Mouse (Mus musculus): Measurements from ENCODE around the gene Mov10l1. TPM values are rescaled to one million over a fixed set of nuclear protein-coding genes. Genes with fewer than 3 reads are reported as not detected.

Mov10l1 gene
- polyA plus RNA-seq, 1 experiment from 2014 or later: 0.39 TPM

DNA sequence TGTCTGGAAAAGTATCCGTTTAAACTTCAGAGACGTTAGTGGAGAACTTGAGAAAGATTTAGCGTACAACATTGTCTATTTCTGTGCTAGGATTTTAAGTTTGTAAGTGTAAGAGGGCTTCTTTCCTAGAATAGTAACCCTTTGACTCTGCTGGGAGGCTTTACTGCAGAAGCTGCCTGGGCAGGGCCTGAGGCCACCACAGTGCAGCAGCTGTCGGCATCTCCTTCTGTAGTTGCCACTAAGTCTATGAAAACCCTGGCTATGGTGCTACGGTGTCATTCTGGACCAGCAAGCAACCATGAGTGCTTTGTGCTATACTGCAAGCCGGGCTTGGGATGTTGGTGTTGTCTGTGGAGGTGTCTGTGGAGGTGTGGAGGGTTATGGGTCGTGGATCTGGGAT lies 37.8 kb downstream of the Mov10l1 start:
- ATAC-seq (replicated peaks; ENCODE audit: insufficient number of reproducible peaks, low FRiP score, low TSS enrichment, low read depth): no peak
- WGBS: 82% methylated on average over 7 of the region's 7 CpGs
- no peak overlapping the region for H3K9ac ChIP-seq (replicated peaks; ENCODE audit: low read length)

DNA sequence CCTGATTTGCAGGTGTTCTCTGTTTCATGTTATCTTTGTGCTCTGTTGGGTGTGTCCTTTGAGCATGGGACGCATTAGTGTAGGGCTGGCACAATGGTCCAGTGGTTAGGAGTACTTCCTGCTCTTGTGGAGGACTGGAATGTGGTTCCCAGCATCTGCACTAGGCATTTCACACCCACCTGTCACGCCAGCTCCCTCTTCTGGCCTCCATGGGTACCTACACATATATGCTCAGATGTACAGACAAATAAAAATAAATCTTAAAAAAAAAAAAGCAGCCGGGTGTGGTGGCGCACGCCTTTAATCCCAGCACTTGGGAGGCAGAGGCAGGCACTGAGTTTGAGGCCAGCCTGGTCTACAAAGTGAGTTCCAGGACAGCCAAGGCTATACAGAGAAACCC lies 61.7 kb downstream of the Mov10l1 start:
- Histone ChIP-seq H3K9ac (replicated peaks; ENCODE audit: low read length) (no peak overlapping the region), H3K4me2 (ENCODE audit: low read depth, low read length) (no peak overlapping the region), H3K4me3 (ENCODE audit: low read depth, low read length) (no peak overlapping the region), H3K36me3 (replicated peaks; ENCODE audit: control insufficient read depth, insufficient read depth, low read depth, low read length) (no peaks in the 10 kb centered on the region), H3K27me3 (ENCODE audit: control insufficient read depth, insufficient read depth, low read length) (no peaks in the 10 kb centered on the region), H3K4me1 (ENCODE audit: control insufficient read depth, insufficient read depth, low read length) (no peaks in the 10 kb centered on the region), H3K27ac (replicated peaks; ENCODE audit: low read depth, low read length) (no peak overlapping the region), H3K9me3 (replicated peaks; ENCODE audit: control insufficient read depth, low read length) (no peaks in the 10 kb centered on the region)
- no peak for DNase-seq (ENCODE audit: low spot score)
- 79% methylated on average over 5 of the region's 5 CpGs for WGBS
- no peak for ATAC-seq (replicated peaks; ENCODE audit: insufficient number of reproducible peaks, low FRiP score, low TSS enrichment, low read depth)

More for the DNA sequence above, 37.8 kb downstream of the Mov10l1 start:
- DNase-seq (ENCODE audit: low spot score): no peak
- no peaks in the 10 kb centered on the region for H3K4me1 ChIP-seq (ENCODE audit: control insufficient read depth, insufficient read depth, low read length)
- H3K36me3 ChIP-seq (replicated peaks; ENCODE audit: control insufficient read depth, insufficient read depth, low read depth, low read length): no peaks in the 10 kb centered on the region
- no peaks in the 10 kb centered on the region for H3K27me3 ChIP-seq (ENCODE audit: control insufficient read depth, insufficient read depth, low read length)
- H3K27ac ChIP-seq (replicated peaks; ENCODE audit: low read depth, low read length): no peak overlapping the region
- no peaks in the 10 kb centered on the region for H3K9me3 ChIP-seq (replicated peaks; ENCODE audit: control insufficient read depth, low read length)
- H3K4me2 ChIP-seq (ENCODE audit: low read depth, low read length): no peak overlapping the region
- H3K4me3 ChIP-seq (ENCODE audit: low read depth, low read length): no peak overlapping the region

DNA sequence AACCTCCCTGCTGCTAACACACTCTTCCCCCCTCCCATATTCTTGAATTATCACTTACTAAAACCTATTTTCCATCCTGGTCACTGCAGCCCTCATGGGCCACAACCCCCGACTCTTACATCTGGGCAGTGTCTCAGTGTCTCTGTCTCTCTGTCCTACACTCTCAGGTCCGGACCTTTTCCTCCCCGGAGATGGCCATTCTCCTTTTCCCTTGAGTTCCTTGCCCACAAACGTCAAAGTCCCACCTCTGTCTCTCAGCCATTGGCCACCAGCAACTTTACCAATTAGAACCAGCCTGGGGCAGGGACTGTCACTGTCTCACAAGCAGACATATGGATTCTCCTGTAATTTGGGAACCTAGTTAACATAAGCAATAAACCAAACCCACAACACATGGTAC lies 63.6 kb downstream of the Mov10l1 start:
- ATAC-seq (replicated peaks; ENCODE audit: insufficient number of reproducible peaks, low FRiP score, low TSS enrichment, low read depth) (no peak), DNase-seq (ENCODE audit: low spot score) (no peak)
- Histone ChIP-seq H3K27me3 (ENCODE audit: control insufficient read depth, insufficient read depth, low read length) (no peaks in the 10 kb centered on the region), H3K36me3 (replicated peaks; ENCODE audit: control insufficient read depth, insufficient read depth, low read depth, low read length) (no peaks in the 10 kb centered on the region), H3K4me3 (ENCODE audit: low read depth, low read length) (no peak overlapping the region), H3K9ac (replicated peaks; ENCODE audit: low read length) (no peak overlapping the region), H3K27ac (replicated peaks; ENCODE audit: low read depth, low read length) (no peak overlapping the region), H3K9me3 (replicated peaks; ENCODE audit: control insufficient read depth, low read length) (no peaks in the 10 kb centered on the region), H3K4me2 (ENCODE audit: low read depth, low read length) (no peak overlapping the region), H3K4me1 (ENCODE audit: control insufficient read depth, insufficient read depth, low read length) (no peaks in the 10 kb centered on the region)
- 71% methylated on average over 4 of the region's 4 CpGs for WGBS

DNA sequence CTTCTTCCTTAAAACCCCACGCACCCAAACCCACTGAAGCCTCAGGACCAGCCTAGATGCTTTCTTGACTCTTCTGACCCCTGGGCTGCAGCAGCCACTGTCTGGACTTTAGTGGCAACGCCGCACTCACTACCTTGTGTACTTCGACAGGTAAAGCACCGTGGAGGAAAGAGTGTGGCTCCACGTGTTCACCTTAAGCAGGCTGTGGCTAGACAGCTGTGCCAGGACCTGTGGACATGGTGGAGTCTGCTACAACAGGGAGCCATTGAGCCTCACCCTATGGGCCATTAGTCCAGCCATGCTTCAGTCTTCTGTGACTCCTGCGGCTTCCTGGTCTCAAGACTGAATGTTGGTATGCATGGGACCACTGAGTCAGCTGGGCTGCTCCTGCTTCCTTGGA lies 72.0 kb downstream of the Mov10l1 start:
- Histone ChIP-seq H3K9me3 (replicated peaks; ENCODE audit: control insufficient read depth, low read length) (no peaks in the 10 kb centered on the region), H3K4me3 (ENCODE audit: low read depth, low read length) (no peak overlapping the region), H3K4me1 (ENCODE audit: control insufficient read depth, insufficient read depth, low read length) (no peaks in the 10 kb centered on the region), H3K27ac (replicated peaks; ENCODE audit: low read depth, low read length) (no peak overlapping the region), H3K27me3 (ENCODE audit: control insufficient read depth, insufficient read depth, low read length) (peaks cover 4% of the 10 kb centered on the region), H3K4me2 (ENCODE audit: low read depth, low read length) (no peak overlapping the region), H3K9ac (replicated peaks; ENCODE audit: low read length) (no peak overlapping the region), H3K36me3 (replicated peaks; ENCODE audit: control insufficient read depth, insufficient read depth, low read depth, low read length) (no peaks in the 10 kb centered on the region)
- ATAC-seq (replicated peaks; ENCODE audit: insufficient number of reproducible peaks, low FRiP score, low TSS enrichment, low read depth): no peak
- 94% methylated on average over 7 of the region's 7 CpGs for WGBS
- DNase-seq (ENCODE audit: low spot score): no peak

DNA sequence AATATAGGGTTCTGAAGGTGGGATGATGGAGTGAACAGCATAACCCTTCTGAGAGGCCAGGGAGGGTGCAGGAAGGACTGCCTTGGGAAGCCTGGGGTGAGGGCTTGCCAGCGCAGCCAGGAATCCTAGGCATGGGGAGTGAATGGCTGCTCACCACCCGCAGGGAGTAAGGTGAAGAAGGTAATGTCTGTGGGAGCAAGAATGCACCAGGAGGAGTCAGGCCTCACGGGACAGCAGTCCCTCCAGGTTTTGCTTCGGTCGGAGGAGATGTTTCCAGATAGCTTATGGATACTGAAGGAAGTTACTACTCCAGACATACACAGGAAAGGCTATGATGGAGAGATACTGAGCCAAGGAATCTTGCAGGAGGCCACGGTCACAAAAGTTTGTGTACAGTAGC lies 76.0 kb downstream of the Mov10l1 start:
- WGBS: 29% methylated on average over 6 of the region's 6 CpGs
- ATAC-seq (replicated peaks; ENCODE audit: insufficient number of reproducible peaks, low FRiP score, low TSS enrichment, low read depth): no peak

DNA sequence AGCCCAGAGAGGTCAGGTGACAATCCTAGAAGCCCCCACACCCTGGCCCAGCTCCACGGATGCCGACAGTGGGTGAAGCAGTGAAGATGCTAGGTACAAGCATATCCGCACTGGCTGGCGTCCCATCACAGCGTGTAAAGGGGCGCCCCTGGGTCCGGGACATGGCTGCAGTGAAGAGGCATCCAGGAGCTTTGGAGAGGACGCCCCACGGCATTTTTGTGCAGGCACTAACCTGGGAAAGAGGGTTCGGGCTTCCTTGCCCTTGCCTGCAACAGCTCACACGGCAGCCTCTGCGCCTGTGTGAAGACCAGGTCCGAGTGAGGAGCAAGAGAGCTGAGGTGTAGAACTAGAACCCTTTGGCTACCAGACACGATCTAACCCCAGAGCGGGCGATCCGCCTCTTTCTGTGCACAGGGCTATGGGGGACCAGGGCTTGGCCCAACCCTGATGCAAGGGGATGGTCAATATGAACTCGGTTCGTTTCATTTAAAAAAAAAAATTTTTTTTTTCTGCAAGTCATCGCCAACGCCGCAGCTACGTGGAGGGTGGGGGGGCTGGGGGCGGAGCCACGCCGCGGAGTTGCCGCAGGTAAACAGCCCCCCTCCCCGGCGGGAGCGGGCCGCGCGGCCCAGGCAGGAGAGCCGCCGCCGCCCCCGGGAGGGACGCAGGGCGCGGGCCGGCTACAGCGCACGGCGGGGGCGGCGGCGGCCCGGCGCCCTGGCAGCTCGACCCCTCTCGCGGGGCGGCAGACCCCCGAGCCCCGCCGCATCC lies 76.6 kb downstream of the Mov10l1 start, which contains the start of gene Panx2:
Gene Panx2 (plus strand): TSS at position 574 of the 771 bp plus-strand sequence.
- no peaks in the 10 kb centered on the region; the same call in 1 of the 2 replicates for H3K4me1 ChIP-seq (ENCODE audit: control insufficient read depth, insufficient read depth, low read length)
- H3K27ac ChIP-seq (replicated peaks; ENCODE audit: low read depth, low read length): no peak within 1 kb of the TSS
- peak within 1 kb of the TSS; percentile 89 for H3K4me2 ChIP-seq (ENCODE audit: low read depth, low read length)
- ATAC-seq (replicated peaks; ENCODE audit: insufficient number of reproducible peaks, low FRiP score, low TSS enrichment, low read depth) (no peak), DNase-seq (ENCODE audit: low spot score) (peak; percentile 44)
- H3K9ac ChIP-seq (replicated peaks; ENCODE audit: low read length): peak within 1 kb of the TSS; percentile 61
- H3K9me3 ChIP-seq (replicated peaks; ENCODE audit: control insufficient read depth, low read length): no peaks in the 10 kb centered on the region
- no peaks in the 10 kb centered on the region for H3K36me3 ChIP-seq (replicated peaks; ENCODE audit: control insufficient read depth, insufficient read depth, low read depth, low read length)
- WGBS: 1% methylated on average over 44 of the region's 57 CpGs
- peaks cover 9% of the 10 kb centered on the region for H3K27me3 ChIP-seq (ENCODE audit: control insufficient read depth, insufficient read depth, low read length)
- peak within 1 kb of the TSS; percentile 63 for H3K4me3 ChIP-seq (ENCODE audit: low read depth, low read length)

More for the DNA sequence above, 76.0 kb downstream of the Mov10l1 start:
- H3K27me3 ChIP-seq (ENCODE audit: control insufficient read depth, insufficient read depth, low read length): peaks cover 9% of the 10 kb centered on the region
- no peaks in the 10 kb centered on the region; the same call in 1 of the 2 replicates for H3K4me1 ChIP-seq (ENCODE audit: control insufficient read depth, insufficient read depth, low read length)
- DNase-seq (ENCODE audit: low spot score): no peak
- H3K9me3 ChIP-seq (replicated peaks; ENCODE audit: control insufficient read depth, low read length): no peaks in the 10 kb centered on the region
- no peaks in the 10 kb centered on the region for H3K36me3 ChIP-seq (replicated peaks; ENCODE audit: control insufficient read depth, insufficient read depth, low read depth, low read length)
- no peak overlapping the region for H3K4me3 ChIP-seq (ENCODE audit: low read depth, low read length)
- H3K4me2 ChIP-seq (ENCODE audit: low read depth, low read length): no peak overlapping the region
- H3K27ac ChIP-seq (replicated peaks; ENCODE audit: low read depth, low read length): no peak overlapping the region
- H3K9ac ChIP-seq (replicated peaks; ENCODE audit: low read length): no peak overlapping the region; the same call in 1 of the 2 replicates

DNA sequence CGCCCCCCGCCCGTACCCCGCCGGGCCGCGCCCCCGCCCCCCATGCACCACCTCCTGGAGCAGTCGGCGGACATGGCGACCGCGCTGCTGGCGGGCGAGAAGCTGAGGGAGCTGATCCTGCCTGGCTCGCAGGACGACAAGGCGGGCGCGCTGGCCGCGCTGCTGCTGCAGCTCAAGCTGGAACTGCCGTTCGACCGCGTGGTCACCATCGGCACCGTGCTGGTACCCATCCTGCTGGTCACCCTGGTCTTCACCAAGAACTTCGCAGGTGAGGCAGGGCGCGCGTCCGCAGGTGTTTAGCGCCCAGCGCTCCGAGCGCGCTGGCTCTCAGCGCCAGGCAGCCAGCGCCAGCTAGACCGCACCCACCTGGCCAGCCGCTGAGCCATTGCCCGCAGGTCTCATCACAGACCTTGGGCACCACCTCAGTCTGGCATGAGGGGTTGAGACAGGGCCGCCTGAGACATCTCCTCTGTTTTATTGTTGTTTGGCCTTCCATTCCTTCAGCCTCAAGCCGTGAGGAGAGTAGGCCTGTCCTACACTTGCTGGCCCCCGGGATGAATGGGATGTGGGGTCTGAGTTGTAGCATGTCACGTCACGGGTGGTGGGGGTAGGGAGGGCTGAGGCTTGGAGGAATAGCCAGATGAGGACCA lies 77.4 kb downstream of the Mov10l1 start:
- Histone ChIP-seq H3K27me3 (ENCODE audit: control insufficient read depth, insufficient read depth, low read length) (peaks cover 9% of the 10 kb centered on the region), H3K4me1 (ENCODE audit: control insufficient read depth, insufficient read depth, low read length) (no peaks in the 10 kb centered on the region; the same call in 1 of the 2 replicates), H3K9ac (replicated peaks; ENCODE audit: low read length) (peak overlapping the region; percentile 61), H3K4me2 (ENCODE audit: low read depth, low read length) (peak overlapping the region; percentile 89), H3K9me3 (replicated peaks; ENCODE audit: control insufficient read depth, low read length) (no peaks in the 10 kb centered on the region), H3K4me3 (ENCODE audit: low read depth, low read length) (peak overlapping the region; percentile 63), H3K27ac (replicated peaks; ENCODE audit: low read depth, low read length) (no peak overlapping the region), H3K36me3 (replicated peaks; ENCODE audit: control insufficient read depth, insufficient read depth, low read depth, low read length) (no peaks in the 10 kb centered on the region)
- ATAC-seq (replicated peaks; ENCODE audit: insufficient number of reproducible peaks, low FRiP score, low TSS enrichment, low read depth): peak; percentile 35; the same call in 1 of the 2 replicates
- WGBS: 2% methylated on average over 40 of the region's 48 CpGs
- DNase-seq (ENCODE audit: low spot score): peak; percentile 52

Measured in embryonic facial prominence, embryonic 11.5 days (tissue).